Mouse (Mus musculus): ENCODE measurements around the gene Slc4a1. TPM values are rescaled to one million over a fixed set of nuclear protein-coding genes. Genes with fewer than 3 reads are reported as not detected.

The Slc4a1 gene
- polyA plus RNA-seq, 1 experiment, result 2.6 TPM

- DNase-seq (ENCODE audit: low read depth), result no peak
- no peak for TF ChIP-seq CTCF (IDR thresholded peaks at IDR 0.05; ENCODE audit: borderline replicate concordance, extremely low read depth, insufficient read depth, insufficient read length)
- TF ChIP-seq POLR2A (IDR thresholded peaks at IDR 0.05; ENCODE audit: borderline replicate concordance, extremely low read depth, insufficient read depth, insufficient read length, poor library complexity, severe bottlenecking), result no peak
Measured at GRCm38 (mm10) chr11:102372936-102373335, 6.9 kb upstream of the Slc4a1 start.

GRCm38 (mm10) chr11:102371926-102372685, 6.1 kb upstream of the Slc4a1 start:
- no peak for DNase-seq (ENCODE audit: low read depth)
- TF ChIP-seq CTCF (IDR thresholded peaks at IDR 0.05; ENCODE audit: borderline replicate concordance, extremely low read depth, insufficient read depth, insufficient read length) (no peak), POLR2A (IDR thresholded peaks at IDR 0.05; ENCODE audit: borderline replicate concordance, extremely low read depth, insufficient read depth, insufficient read length, poor library complexity, severe bottlenecking) (no peak)

- TF ChIP-seq CTCF (IDR thresholded peaks at IDR 0.05; ENCODE audit: borderline replicate concordance, extremely low read depth, insufficient read depth, insufficient read length) (no peak), POLR2A (IDR thresholded peaks at IDR 0.05; ENCODE audit: borderline replicate concordance, extremely low read depth, insufficient read depth, insufficient read length, poor library complexity, severe bottlenecking) (no peak)
Measured at GRCm38 (mm10) chr11:102370285-102370684, 4.3 kb upstream of the Slc4a1 start.

GRCm38 (mm10) chr11:102369263-102369662, 3.3 kb upstream of the Slc4a1 start:
- no peak for DNase-seq (ENCODE audit: low read depth)
- TF ChIP-seq CTCF (IDR thresholded peaks at IDR 0.05; ENCODE audit: borderline replicate concordance, extremely low read depth, insufficient read depth, insufficient read length), result no peak
- TF ChIP-seq POLR2A (IDR thresholded peaks at IDR 0.05; ENCODE audit: borderline replicate concordance, extremely low read depth, insufficient read depth, insufficient read length, poor library complexity, severe bottlenecking), result no peak

More at GRCm38 (mm10) chr11:102370285-102370684, 4.3 kb upstream of the Slc4a1 start:
- no peak for DNase-seq (ENCODE audit: low read depth)

GRCm38 (mm10) chr11:102368347-102368746, 2.3 kb upstream of the Slc4a1 start:
- TF ChIP-seq CTCF (IDR thresholded peaks at IDR 0.05; ENCODE audit: borderline replicate concordance, extremely low read depth, insufficient read depth, insufficient read length) (no peak), POLR2A (IDR thresholded peaks at IDR 0.05; ENCODE audit: borderline replicate concordance, extremely low read depth, insufficient read depth, insufficient read length, poor library complexity, severe bottlenecking) (no peak)
- no peak for DNase-seq (ENCODE audit: low read depth)

- TF ChIP-seq CTCF (IDR thresholded peaks at IDR 0.05; ENCODE audit: borderline replicate concordance, extremely low read depth, insufficient read depth, insufficient read length) (no peak), POLR2A (IDR thresholded peaks at IDR 0.05; ENCODE audit: borderline replicate concordance, extremely low read depth, insufficient read depth, insufficient read length, poor library complexity, severe bottlenecking) (no peak)
- no peak for DNase-seq (ENCODE audit: low read depth)
Measured at GRCm38 (mm10) chr11:102367504-102368280, 1.7 kb upstream of the Slc4a1 start.

GRCm38 (mm10) chr11:102365699-102366098, 304 bp downstream of the Slc4a1 start:
- DNase-seq (ENCODE audit: low read depth), result no peak
- TF ChIP-seq CTCF (IDR thresholded peaks at IDR 0.05; ENCODE audit: borderline replicate concordance, extremely low read depth, insufficient read depth, insufficient read length) (no peak), POLR2A (IDR thresholded peaks at IDR 0.05; ENCODE audit: borderline replicate concordance, extremely low read depth, insufficient read depth, insufficient read length, poor library complexity, severe bottlenecking) (no peak)

GRCm38 (mm10) chr11:102364570-102365371, 1.2 kb downstream of the Slc4a1 start:
- DNase-seq (ENCODE audit: low read depth), result no peak
- no peak for TF ChIP-seq POLR2A (IDR thresholded peaks at IDR 0.05; ENCODE audit: borderline replicate concordance, extremely low read depth, insufficient read depth, insufficient read length, poor library complexity, severe bottlenecking)
- TF ChIP-seq CTCF (IDR thresholded peaks at IDR 0.05; ENCODE audit: borderline replicate concordance, extremely low read depth, insufficient read depth, insufficient read length), result no peak

- DNase-seq (ENCODE audit: low read depth), result no peak
- no peak for TF ChIP-seq POLR2A (IDR thresholded peaks at IDR 0.05; ENCODE audit: borderline replicate concordance, extremely low read depth, insufficient read depth, insufficient read length, poor library complexity, severe bottlenecking)
- no peak for TF ChIP-seq CTCF (IDR thresholded peaks at IDR 0.05; ENCODE audit: borderline replicate concordance, extremely low read depth, insufficient read depth, insufficient read length)
Measured at GRCm38 (mm10) chr11:102363623-102364022, 2.4 kb downstream of the Slc4a1 start.

- TF ChIP-seq CTCF (IDR thresholded peaks at IDR 0.05; ENCODE audit: borderline replicate concordance, extremely low read depth, insufficient read depth, insufficient read length) (no peak), POLR2A (IDR thresholded peaks at IDR 0.05; ENCODE audit: borderline replicate concordance, extremely low read depth, insufficient read depth, insufficient read length, poor library complexity, severe bottlenecking) (no peak)
- no peak for DNase-seq (ENCODE audit: low read depth)
Measured at GRCm38 (mm10) chr11:102361776-102362495, 4.1 kb downstream of the Slc4a1 start.

Data from brain, embryonic 14.5 days (tissue).